Mouse (Mus musculus): ENCODE measurements around the gene Rnls.

DNA sequence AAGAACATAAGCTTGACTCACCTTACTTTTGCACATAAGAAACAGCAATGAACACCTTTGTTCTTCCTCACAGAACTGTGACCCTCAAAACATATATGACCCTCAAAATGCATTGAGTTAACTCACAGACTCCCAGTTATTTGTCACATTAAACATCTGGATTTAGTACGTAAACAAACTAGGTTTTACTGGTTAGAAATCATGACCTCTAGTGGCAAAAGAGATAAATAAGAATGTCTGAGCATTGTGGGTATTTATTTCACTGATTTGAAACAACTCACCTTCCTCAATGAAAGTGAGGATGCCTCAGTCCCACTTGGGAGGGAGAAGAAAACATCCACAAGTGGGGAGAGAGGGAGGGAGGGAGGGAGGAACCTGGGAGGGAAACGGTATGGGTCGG, 109.1 kb downstream of the Rnls start:
- TF ChIP-seq POLR2A (IDR thresholded peaks at IDR 0.05; ENCODE audit: extremely low read depth, insufficient read depth, low read length) = no peak
- TF ChIP-seq CTCF (IDR thresholded peaks at IDR 0.05; ENCODE audit: extremely low read depth, insufficient read depth, low read length) = no peak
